Mouse (Mus musculus) midbrain, embryonic 14.5 days (tissue): ENCODE measurements around the gene Prss44. TPM values are rescaled to one million over a fixed set of nuclear protein-coding genes. Genes with fewer than 3 reads are reported as not detected.
A peak's percentile ranks its signal among the peaks of the same experiment; 100 is the strongest.
"Not testable (repeated sequence)": the region's sequence is repeated elsewhere in the genome, so short reads cannot be mapped to it uniquely, and the experiment has no call there.

Experiments used
- ATAC-seq: fragments of 200-750 bp; cut with Nextera tagmentation; 2 replicates; pipeline ENCODE4 v1.8.0; 2017; ENCODE audit warnings: moderate number of reproducible peaks, moderate library complexity; ENCODE audit not compliant: low FRiP score, low TSS enrichment
- DNase-seq: peaks from one replicate; pipeline ENCODE4 v3.0.0-alpha.2; 2015
- H3K27ac ChIP-seq: fragments of 300-500 bp; sonication (generic); replicated peaks from 2 replicates; pipeline ENCODE4 v1.5.1; 2014; ENCODE audit warnings: mild to moderate bottlenecking, low read depth, low read length, moderate library complexity
- H3K27me3 ChIP-seq: fragments of 300-500 bp; sonication (generic); 2 replicates; pipeline ENCODE4 v1.6.1; 2014; ENCODE audit warnings: low read length, control low read depth, mixed read lengths; ENCODE audit not compliant: control insufficient read depth, insufficient read depth
- H3K36me3 ChIP-seq: fragments of 300-500 bp; sonication (generic); 2 replicates; pipeline ENCODE4 v1.6.1; 2014; ENCODE audit warnings: low read length, control low read depth; ENCODE audit not compliant: control insufficient read depth, insufficient read depth
- H3K4me1 ChIP-seq: fragments of 300-500 bp; sonication (generic); 2 replicates; pipeline ENCODE4 v1.6.1; 2014; ENCODE audit warnings: mild to moderate bottlenecking, antibody characterized with exemption, low read length, control low read depth; ENCODE audit not compliant: control insufficient read depth, insufficient read depth
- H3K4me2 ChIP-seq: fragments of 300-500 bp; sonication (generic); 2 replicates; pipeline ENCODE4 v1.6.1; 2014; ENCODE audit warnings: mild to moderate bottlenecking, low read length, moderate library complexity
- H3K4me3 ChIP-seq: fragments of 300-500 bp; sonication (generic); replicated peaks from 2 replicates; pipeline ENCODE4 v1.5.1; 2014; ENCODE audit warnings: low read depth, low read length
- H3K9ac ChIP-seq: fragments of 300-500 bp; sonication (generic); replicated peaks from 2 replicates; pipeline ENCODE4 v1.6.1; 2014; ENCODE audit warnings: mild to moderate bottlenecking, low read length, moderate library complexity
- H3K9me3 ChIP-seq: fragments of 300-500 bp; sonication (generic); 2 replicates; pipeline ENCODE4 v1.6.1; 2016; ENCODE audit warnings: low read length, control low read depth, mixed read lengths; ENCODE audit not compliant: control insufficient read depth
- WGBS: fragments of 180-500 bp; shearing (Covaris S2); extraction: QIAGEN DNeasy Blood & Tissue Kit; methylation state at CpG from one replicate; pipeline ENCODE4 v1.1.7; 2014; 5-methylcytosine and 5-hydroxymethylcytosine counted together
- polyA plus RNA-seq: library from polyadenylated mRNA; unstranded; fragments of >200 nt; fragmentation: Nextera tagmentation; extraction: Ambion mirVana; gene quantifications from 2 replicates; pipeline ENCODE4 v1.2.1, GENCODE M21; 2014

Gene Prss44
- polyA plus RNA-seq, 1 experiment from 2014 or later = not detected

DNA sequence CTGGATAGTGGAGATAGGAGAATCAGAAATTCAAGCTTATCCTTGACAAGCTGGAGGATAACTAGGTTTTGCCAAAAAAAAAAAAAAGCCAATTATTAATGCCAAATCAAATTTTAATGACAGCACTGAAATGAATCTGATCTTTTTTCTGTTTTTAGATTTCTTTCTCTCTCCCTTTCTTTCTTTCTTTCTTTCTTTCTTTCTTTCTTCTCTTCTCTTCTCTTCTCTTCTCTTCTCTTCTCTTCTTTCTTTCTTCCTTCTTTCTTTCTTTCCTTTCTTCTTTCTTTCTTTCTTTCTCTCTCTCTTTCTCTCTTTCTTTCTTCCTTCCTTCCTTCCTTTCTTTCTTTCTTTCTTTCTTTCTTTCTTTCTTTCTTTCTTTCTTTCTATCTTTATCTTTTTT, 6.8 kb downstream of the Prss44 start:
- not testable (repeated sequence) for DNase-seq, H3K9me3 ChIP-seq, H3K27me3 ChIP-seq, H3K36me3 ChIP-seq, H3K27ac ChIP-seq, H3K4me1 ChIP-seq, H3K9ac ChIP-seq, H3K4me2 ChIP-seq, H3K4me3 ChIP-seq, ATAC-seq

DNA sequence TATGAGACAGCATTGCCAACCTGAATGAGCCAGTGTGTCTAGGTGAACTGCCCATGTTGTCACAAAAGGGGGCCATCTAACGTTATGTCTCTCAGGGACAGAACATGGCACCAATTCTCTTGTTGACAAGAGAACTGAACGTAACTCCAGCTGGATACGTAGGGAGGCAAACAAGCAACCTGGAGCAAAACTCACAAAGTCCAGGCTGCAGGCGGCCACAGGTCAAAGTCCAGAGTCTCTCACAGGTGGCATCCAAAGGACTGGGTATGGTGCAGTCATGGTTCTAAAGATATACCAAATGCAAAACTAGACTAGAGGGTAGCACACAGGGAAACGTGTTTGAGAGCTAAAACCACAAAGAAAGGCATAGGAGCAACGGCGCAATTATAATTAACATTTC, 7.6 kb downstream of the Prss44 start:
- H3K4me2 ChIP-seq = no peak overlapping the region
- no peaks in the 10 kb centered on the region for H3K9me3 ChIP-seq
- no peak overlapping the region for H3K27ac ChIP-seq
- no peaks in the 10 kb centered on the region for H3K4me1 ChIP-seq
- H3K27me3 ChIP-seq = no peaks in the 10 kb centered on the region
- H3K36me3 ChIP-seq = no peaks in the 10 kb centered on the region
- ATAC-seq = no peak
- no peak for DNase-seq
- no peak overlapping the region for H3K4me3 ChIP-seq
- 86% methylated on average over 7 of the region's 7 CpGs for WGBS
- H3K9ac ChIP-seq = no peak overlapping the region

DNA sequence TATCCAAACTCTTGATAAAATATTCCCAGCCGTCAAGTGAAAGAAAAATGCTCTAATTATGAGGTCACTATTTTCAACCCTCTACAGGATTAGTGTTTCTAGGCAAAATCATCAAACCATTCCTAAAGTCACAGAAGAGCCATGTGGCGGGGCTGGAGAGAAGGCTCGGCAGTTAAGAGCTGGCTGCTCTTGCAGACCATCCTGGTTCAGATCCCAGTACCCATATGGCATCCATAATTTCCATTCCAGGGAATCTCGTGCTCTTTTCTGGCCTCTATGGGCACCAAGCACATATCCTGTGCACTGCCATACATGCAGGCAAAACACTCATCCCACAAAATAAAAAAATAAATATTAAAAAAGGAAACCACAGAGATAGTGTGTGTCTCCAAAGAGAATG, 11.6 kb downstream of the Prss44 start:
- DNase-seq (no peak), ATAC-seq (no peak)
- Histone ChIP-seq H3K36me3 (no peaks in the 10 kb centered on the region), H3K9ac (no peak overlapping the region), H3K27me3 (no peaks in the 10 kb centered on the region), H3K4me2 (no peak overlapping the region), H3K27ac (no peak overlapping the region), H3K4me3 (no peak overlapping the region), H3K4me1 (no peaks in the 10 kb centered on the region), H3K9me3 (no peaks in the 10 kb centered on the region)
- WGBS = 85% methylated on average over 4 of the region's 4 CpGs

DNA sequence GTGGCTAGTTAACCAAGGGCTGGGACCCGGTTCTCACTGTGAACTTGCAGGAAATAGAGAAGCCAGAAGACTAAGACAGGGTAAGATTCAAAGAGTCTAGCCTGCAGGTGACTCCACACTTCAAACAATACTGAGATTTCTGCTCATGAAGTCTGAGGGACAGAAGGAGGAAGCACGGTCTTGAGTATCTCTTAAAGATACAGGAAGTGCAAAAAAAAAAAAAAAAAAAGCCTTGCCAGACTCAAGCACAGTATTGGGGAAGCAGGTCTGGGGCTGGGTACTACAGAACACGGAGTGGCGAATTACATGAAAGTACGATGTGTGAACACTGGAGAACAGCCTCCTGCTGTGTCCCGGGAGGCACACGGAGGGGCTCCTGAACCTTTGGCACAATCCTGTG, 12.0 kb downstream of the Prss44 start:
- H3K36me3 ChIP-seq = no peaks in the 10 kb centered on the region
- 75% methylated on average over 7 of the region's 7 CpGs for WGBS
- DNase-seq = no peak
- no peaks in the 10 kb centered on the region for H3K9me3 ChIP-seq
- no peaks in the 10 kb centered on the region for H3K27me3 ChIP-seq
- ATAC-seq = no peak
- no peak overlapping the region for H3K4me3 ChIP-seq
- no peak overlapping the region for H3K4me2 ChIP-seq
- no peaks in the 10 kb centered on the region for H3K4me1 ChIP-seq
- no peak overlapping the region for H3K27ac ChIP-seq
- H3K9ac ChIP-seq = no peak overlapping the region

GRCm38 (mm10) chr9:110826390-110826789, 12.6 kb downstream of the Prss44 start, which contains the start of gene Prss43:
Gene Prss43, plus strand, starts transcription at chr9:110826690.
- ATAC-seq (no peak), DNase-seq (no peak)
- H3K4me3 ChIP-seq = no peak within 1 kb of the TSS
- H3K36me3 ChIP-seq = no peaks in the 10 kb centered on the region
- H3K27me3 ChIP-seq = no peaks in the 10 kb centered on the region
- no peak within 1 kb of the TSS for H3K9ac ChIP-seq
- H3K9me3 ChIP-seq = no peaks in the 10 kb centered on the region
- no peaks in the 10 kb centered on the region for H3K4me1 ChIP-seq
- 93% methylated on average over 3 of the region's 3 CpGs for WGBS
- no peak within 1 kb of the TSS for H3K4me2 ChIP-seq
- no peak within 1 kb of the TSS for H3K27ac ChIP-seq

GRCm38 (mm10) chr9:110833021-110833420, 19.2 kb downstream of the Prss44 start:
- Histone ChIP-seq H3K27me3 (no peaks in the 10 kb centered on the region), H3K4me3 (no peak overlapping the region), H3K4me2 (no peak overlapping the region), H3K36me3 (no peaks in the 10 kb centered on the region), H3K27ac (no peak overlapping the region), H3K9ac (no peak overlapping the region), H3K9me3 (no peaks in the 10 kb centered on the region), H3K4me1 (no peaks in the 10 kb centered on the region)
- WGBS = 75% methylated on average over 5 of the region's 5 CpGs
- ATAC-seq = no peak
- peak; percentile 13 for DNase-seq

DNA sequence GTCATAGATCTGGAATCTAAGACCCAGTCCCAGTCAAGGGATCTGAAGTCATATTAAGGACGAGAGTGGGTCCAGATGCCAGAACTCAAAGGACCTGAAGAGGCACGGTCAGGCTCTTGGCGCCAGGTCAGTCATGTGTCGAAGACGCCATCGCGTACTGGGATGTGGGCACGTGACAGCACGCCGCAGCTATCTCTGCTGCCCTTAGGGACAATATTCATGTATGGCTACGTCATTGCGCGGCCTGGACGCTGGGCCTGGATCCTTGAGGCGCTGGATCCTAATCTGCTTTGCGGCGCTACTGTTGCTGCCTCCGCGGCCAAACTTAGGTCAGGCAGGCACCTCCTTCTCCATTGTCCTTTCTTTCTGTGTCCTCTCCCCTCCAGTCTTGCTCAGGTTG, 20.6 kb downstream of the Prss44 start, which contains the start of gene Prss45:
Gene Prss45 (plus strand): TSS at position 178 of the 400 bp plus-strand sequence.
- Histone ChIP-seq H3K27ac (no peak within 1 kb of the TSS), H3K4me3 (no peak within 1 kb of the TSS), H3K4me1 (no peaks in the 10 kb centered on the region), H3K4me2 (no peak within 1 kb of the TSS), H3K9me3 (no peaks in the 10 kb centered on the region), H3K36me3 (no peaks in the 10 kb centered on the region), H3K9ac (no peak within 1 kb of the TSS), H3K27me3 (no peaks in the 10 kb centered on the region)
- DNase-seq (no peak), ATAC-seq (no peak)
- 81% methylated on average over 19 of the region's 19 CpGs for WGBS

GRCm38 (mm10) chr9:110834961-110835360, 21.2 kb downstream of the Prss44 start:
- Histone ChIP-seq H3K27me3 (no peaks in the 10 kb centered on the region), H3K4me2 (no peak overlapping the region), H3K9me3 (no peaks in the 10 kb centered on the region), H3K9ac (no peak overlapping the region), H3K36me3 (no peaks in the 10 kb centered on the region), H3K4me1 (no peaks in the 10 kb centered on the region), H3K4me3 (no peak overlapping the region), H3K27ac (no peak overlapping the region)
- no peak for ATAC-seq
- WGBS = 42% methylated on average over 10 of the region's 10 CpGs
- no peak for DNase-seq

DNA sequence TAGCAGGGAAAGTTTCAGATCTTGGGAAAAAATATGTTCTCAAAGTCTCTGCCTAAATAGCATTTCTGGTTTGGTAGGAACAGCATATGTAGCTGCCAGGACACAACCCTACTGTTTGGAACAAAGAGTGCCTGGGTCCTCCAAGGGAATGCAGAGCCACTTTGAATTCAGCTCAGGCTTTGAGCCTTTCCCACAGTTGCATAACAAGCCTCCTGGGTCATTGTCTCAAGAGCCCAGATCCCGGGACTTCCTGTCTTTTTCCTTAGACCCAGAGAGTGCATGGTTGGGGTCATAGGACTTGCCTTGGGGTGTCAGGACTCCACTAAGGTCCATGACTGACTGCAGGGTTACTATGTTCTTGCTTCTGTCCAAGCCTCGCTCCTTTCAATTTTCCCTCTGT, 22.3 kb downstream of the Prss44 start:
- Histone ChIP-seq H3K4me3 (no peak overlapping the region), H3K9me3 (no peaks in the 10 kb centered on the region), H3K4me2 (no peak overlapping the region), H3K27ac (no peak overlapping the region), H3K36me3 (no peaks in the 10 kb centered on the region), H3K4me1 (no peaks in the 10 kb centered on the region), H3K27me3 (no peaks in the 10 kb centered on the region), H3K9ac (no peak overlapping the region)
- 42% methylated on average over 2 of the region's 2 CpGs for WGBS
- no peak for ATAC-seq
- DNase-seq = peak; percentile 16
